Mouse (Mus musculus): ENCODE data around the gene Rere. TPM values are rescaled to one million over a fixed set of nuclear protein-coding genes. Genes with fewer than 3 reads are reported as not detected.

The Rere gene
- polyA plus RNA-seq, 1 experiment, result 3.5 TPM

DNA sequence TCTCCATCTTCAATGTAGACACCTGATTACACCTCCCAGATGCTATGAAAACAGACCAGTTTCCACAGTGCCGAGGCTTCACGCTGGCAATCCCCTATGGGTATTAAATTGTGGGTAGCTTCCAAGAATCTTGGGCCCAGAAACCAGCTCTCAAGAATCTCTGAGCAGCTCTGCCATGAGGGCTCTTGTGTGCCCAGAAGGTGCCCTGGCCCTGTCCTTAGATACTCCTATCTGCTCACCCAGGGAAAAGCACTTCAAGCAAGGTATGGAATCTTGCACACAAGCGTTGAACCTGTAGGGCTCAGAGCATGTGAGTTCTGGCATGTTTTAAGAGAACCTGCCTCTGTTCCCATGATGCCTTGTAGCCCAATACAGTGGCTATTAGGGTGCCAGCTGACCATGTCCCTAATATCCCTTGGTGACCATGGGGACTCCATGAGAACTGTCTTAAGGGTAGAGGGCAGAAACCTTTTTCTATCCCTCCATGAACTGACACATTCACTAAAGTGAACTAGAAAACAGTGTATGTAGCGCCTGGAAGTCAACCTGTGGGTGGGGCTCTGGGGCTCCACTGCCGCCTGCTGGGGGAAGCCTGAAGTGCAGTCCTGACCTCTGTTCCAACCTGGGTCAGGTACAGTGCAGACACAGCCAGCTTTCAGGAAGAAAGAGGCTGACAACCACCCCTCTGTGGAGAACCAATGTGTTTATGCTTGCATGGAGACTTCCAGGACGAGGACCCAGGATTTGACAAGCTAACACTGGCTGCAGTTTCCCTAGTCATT is 344.7 kb downstream of the Rere start:
- peaks cover 10% of the 10 kb centered on the region; the same call in 1 of the 2 replicates for H3K4me1 ChIP-seq (ENCODE audit: control insufficient read depth)
- H3K4me3 ChIP-seq (replicated peaks), result no peak overlapping the region
- no peaks in the 10 kb centered on the region for H3K9me3 ChIP-seq (ENCODE audit: control insufficient read depth, low read length)
- H3K36me3 ChIP-seq (ENCODE audit: control insufficient read depth), result peaks cover 4% of the 10 kb centered on the region; the same call in 1 of the 2 replicates
- no peaks in the 10 kb centered on the region; the same call in 1 of the 2 replicates for H3K27me3 ChIP-seq (ENCODE audit: control insufficient read depth)
- TF ChIP-seq GATA1 (IDR thresholded peaks at IDR 0.05; ENCODE audit: low read length) (no peak), TAL1 (IDR thresholded peaks at IDR 0.05; ENCODE audit: low read length) (no peak)

DNA sequence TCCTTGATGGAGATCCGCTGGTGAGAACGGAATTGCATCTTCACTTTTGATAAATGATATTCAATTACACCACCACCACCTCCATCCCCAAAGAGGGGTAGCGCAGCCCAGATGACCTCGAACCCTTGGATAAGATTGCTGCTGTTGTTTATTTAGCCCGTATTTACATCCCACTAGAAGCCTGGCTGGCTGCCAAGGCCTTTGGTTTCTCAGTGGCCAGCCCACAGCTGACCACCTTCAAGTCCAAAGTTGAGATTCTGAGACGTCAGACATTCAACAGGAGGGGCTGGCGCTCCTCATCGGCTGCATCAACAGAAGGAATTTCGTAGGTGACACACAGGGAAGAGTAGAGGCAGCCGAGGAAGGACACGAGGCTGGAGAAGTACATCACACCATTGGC is 347.8 kb downstream of the Rere start:
- Histone ChIP-seq H3K36me3 (ENCODE audit: control insufficient read depth) (no peaks in the 10 kb centered on the region), H3K9me3 (ENCODE audit: control insufficient read depth, low read length) (no peaks in the 10 kb centered on the region), H3K4me1 (ENCODE audit: control insufficient read depth) (peaks cover 10% of the 10 kb centered on the region; the same call in 1 of the 2 replicates), H3K27me3 (ENCODE audit: control insufficient read depth) (no peaks in the 10 kb centered on the region; the same call in 1 of the 2 replicates), H3K4me3 (replicated peaks) (no peak overlapping the region)
- TF ChIP-seq TAL1 (IDR thresholded peaks at IDR 0.05; ENCODE audit: low read length) (no peak), GATA1 (IDR thresholded peaks at IDR 0.05; ENCODE audit: low read length) (no peak)

DNA sequence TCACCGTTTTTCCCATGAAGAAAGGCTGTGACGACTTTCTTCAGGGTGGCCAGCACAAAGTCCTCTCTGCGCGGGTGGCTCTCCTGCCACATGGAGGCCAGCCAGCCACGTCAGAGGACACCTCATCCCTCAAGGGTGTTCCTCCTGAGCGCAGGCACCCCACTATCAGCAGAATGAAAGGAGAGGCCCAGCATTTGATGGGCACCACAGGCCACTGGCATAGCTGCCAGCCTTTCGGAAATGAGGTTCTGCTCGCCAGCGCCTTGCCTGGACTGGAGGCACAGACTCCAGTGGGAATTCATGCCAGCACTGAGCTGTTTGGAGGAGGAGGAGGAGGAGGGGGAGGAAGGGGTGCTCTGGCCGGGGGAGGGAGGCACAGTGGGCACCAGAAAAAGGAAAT is 354.1 kb downstream of the Rere start:
- TF ChIP-seq GATA1 (IDR thresholded peaks at IDR 0.05; ENCODE audit: low read length) (no peak), TAL1 (IDR thresholded peaks at IDR 0.05; ENCODE audit: low read length) (no peak)
- Histone ChIP-seq H3K27me3 (ENCODE audit: control insufficient read depth) (no peaks in the 10 kb centered on the region), H3K4me3 (replicated peaks) (no peak overlapping the region), H3K36me3 (ENCODE audit: control insufficient read depth) (no peaks in the 10 kb centered on the region), H3K4me1 (ENCODE audit: control insufficient read depth) (no peaks in the 10 kb centered on the region), H3K9me3 (ENCODE audit: control insufficient read depth, low read length) (no peaks in the 10 kb centered on the region)

DNA sequence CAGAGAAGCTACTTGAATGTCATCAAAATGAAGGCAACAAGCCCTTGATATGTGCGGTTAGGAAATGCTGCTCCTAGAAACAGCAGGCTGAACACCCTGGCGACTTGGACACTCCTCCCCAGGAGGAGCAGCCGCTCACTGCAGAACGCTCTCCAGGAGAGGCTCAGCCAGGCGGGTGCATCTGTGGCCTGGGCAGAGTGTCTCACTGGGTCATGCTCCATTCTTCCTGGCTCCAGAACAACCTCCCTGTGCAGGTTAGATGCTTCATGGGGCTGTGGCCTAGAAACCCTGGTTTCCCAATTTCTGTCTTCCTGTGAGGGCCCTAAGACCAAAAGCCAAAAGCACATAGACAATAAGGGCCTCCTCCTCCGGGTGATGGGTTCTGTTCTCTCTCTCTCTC is 355.2 kb downstream of the Rere start:
- Histone ChIP-seq H3K9me3 (ENCODE audit: control insufficient read depth, low read length) (no peaks in the 10 kb centered on the region), H3K27me3 (ENCODE audit: control insufficient read depth) (no peaks in the 10 kb centered on the region)
- no peak for TF ChIP-seq GATA1 (IDR thresholded peaks at IDR 0.05; ENCODE audit: low read length)
- TF ChIP-seq TAL1 (IDR thresholded peaks at IDR 0.05; ENCODE audit: low read length), result no peak

DNA sequence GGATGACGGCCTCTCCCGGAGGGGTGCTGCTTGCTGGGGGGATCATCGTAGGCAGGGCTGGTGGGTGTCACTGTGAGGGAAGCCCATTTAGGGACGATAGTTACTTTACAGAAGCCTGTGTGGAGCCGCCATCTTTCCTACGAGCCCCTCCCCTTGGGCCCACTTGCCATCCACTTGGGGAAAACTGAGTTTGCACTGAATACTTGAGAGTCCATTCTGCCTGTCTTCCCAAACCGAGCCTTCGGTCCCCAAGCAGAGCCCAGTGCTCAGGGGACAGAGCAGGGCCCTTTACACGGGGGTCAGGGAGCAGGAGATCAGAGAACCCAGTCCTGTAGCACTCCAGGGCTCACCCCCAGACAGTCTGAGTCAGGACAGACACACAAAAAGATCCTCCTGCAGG is 362.9 kb downstream of the Rere start:
- Histone ChIP-seq H3K27me3 (ENCODE audit: control insufficient read depth) (no peaks in the 10 kb centered on the region), H3K4me3 (replicated peaks) (no peak overlapping the region), H3K4me1 (ENCODE audit: control insufficient read depth) (peaks cover 14% of the 10 kb centered on the region), H3K9me3 (ENCODE audit: control insufficient read depth, low read length) (no peaks in the 10 kb centered on the region), H3K36me3 (ENCODE audit: control insufficient read depth) (no peaks in the 10 kb centered on the region)
- TF ChIP-seq GATA1 (IDR thresholded peaks at IDR 0.05; ENCODE audit: low read length), result no peak
- TF ChIP-seq TAL1 (IDR thresholded peaks at IDR 0.05; ENCODE audit: low read length), result no peak

More for the DNA sequence above, 355.2 kb downstream of the Rere start:
- Histone ChIP-seq H3K4me1 (ENCODE audit: control insufficient read depth) (no peaks in the 10 kb centered on the region), H3K4me3 (replicated peaks) (no peak overlapping the region), H3K36me3 (ENCODE audit: control insufficient read depth) (no peaks in the 10 kb centered on the region)

DNA sequence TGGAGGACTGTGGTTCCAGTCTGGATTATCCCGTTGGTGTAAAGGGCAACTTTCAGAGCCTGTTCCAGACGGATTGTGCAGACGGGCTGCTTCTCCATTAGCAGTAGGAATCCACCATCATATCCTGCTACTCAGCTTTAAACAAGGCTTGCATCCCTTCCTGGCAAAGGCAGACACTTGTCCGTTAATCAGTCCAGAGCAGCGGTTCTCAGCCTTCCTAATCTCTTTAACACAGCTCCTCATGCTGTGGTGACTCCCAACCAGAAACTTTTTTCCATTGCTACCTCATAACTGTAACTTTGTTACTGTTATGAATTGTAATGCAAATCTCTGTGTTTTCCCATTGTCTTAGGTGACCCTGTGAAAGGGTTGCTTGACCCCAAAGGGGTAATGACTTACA is 367.9 kb downstream of the Rere start:
- H3K27me3 ChIP-seq (ENCODE audit: control insufficient read depth), result peaks cover 21% of the 10 kb centered on the region
- H3K36me3 ChIP-seq (ENCODE audit: control insufficient read depth), result no peaks in the 10 kb centered on the region
- peak overlapping the region; percentile 13 for H3K4me3 ChIP-seq (replicated peaks)
- TF ChIP-seq GATA1 (IDR thresholded peaks at IDR 0.05; ENCODE audit: low read length), result no peak
- peak; percentile 69 for TF ChIP-seq TAL1 (IDR thresholded peaks at IDR 0.05; ENCODE audit: low read length)
- peaks cover 32% of the 10 kb centered on the region for H3K4me1 ChIP-seq (ENCODE audit: control insufficient read depth)
- peaks cover 4% of the 10 kb centered on the region; the same call in 1 of the 2 replicates for H3K9me3 ChIP-seq (ENCODE audit: control insufficient read depth, low read length)

DNA sequence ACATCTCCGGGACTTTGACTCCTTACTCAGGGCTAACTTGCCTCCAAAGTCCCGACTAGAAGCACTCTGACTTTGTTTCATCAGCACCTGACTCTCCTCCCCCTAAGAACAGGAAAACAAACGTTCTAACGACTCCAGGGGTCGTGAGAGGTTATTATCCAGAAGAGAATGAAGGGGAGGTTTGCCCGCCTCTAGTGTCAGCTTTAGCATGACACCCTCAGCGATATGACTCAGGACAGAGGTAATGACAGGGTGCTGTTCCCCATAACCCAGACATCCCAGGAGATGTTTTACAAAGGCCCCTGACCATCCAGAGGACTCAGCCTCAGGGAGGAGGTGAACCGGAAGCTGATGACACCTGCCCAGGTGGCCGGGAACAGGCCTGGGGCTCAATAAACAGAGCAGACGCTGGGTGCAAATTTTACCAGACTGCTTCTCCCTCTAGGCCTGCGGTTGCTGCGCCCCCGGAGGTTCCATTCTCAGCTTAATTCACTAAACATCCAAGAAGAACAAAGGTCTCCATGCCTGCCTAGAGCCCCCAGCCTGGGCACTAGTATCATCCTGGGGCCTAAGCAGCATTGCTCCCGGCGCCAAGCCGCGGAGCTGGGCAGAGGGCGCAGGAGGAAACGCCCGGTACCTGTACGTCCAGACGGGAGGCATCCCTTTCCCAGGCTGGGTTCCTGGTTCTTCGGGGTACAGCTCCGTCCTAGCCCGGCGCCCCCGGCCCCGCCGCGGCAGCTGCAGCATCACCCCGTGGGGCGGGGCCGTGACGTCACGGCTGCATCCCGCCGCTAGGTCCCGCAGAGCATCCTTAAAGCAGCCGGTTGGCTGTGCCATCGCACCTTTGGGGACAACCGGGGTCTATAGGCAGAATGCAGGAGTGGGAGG is 370.2 kb downstream of the Rere start, which contains the start of gene Slc45a1:
Gene Slc45a1 (minus strand): TSS at position 785 of the 888 bp plus-strand sequence.
- Histone ChIP-seq H3K27me3 (ENCODE audit: control insufficient read depth) (peaks cover 24% of the 10 kb centered on the region), H3K36me3 (ENCODE audit: control insufficient read depth) (no peaks in the 10 kb centered on the region), H3K9me3 (ENCODE audit: control insufficient read depth, low read length) (peaks cover 4% of the 10 kb centered on the region; the same call in 1 of the 2 replicates), H3K4me3 (replicated peaks) (no peak within 1 kb of the TSS), H3K4me1 (ENCODE audit: control insufficient read depth) (peaks cover 34% of the 10 kb centered on the region)
- TF ChIP-seq GATA1 (IDR thresholded peaks at IDR 0.05; ENCODE audit: low read length), result no peak
- no peak for TF ChIP-seq TAL1 (IDR thresholded peaks at IDR 0.05; ENCODE audit: low read length)

DNA sequence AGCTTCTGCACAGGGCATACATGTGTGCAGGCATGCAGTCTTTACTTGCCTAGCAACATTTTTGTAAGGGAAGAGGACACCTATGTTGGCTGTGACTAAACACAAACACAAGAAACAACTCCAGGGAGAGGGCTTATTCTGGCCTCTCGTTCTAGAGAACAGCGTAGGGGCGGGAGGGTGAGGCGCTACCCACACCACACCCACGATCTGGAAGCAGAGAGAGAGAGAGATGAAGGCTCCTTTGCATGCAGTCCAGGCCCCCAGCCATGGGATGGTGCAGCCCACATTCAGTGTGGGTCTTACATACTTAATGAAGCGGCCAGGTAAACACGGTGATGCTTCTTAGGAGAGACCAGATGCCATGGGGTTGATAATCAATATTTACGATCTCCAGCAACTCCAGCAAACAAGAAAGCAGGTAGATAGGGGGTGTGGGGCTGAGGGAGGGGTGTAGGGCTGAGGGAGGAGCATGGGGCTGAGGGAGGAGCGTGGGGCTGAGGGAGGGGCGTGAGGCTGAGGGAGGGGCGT is 371.7 kb downstream of the Rere start:
- peaks cover 4% of the 10 kb centered on the region; the same call in 1 of the 2 replicates for H3K9me3 ChIP-seq (ENCODE audit: control insufficient read depth, low read length)
- H3K4me3 ChIP-seq (replicated peaks), result no peak overlapping the region
- TF ChIP-seq GATA1 (IDR thresholded peaks at IDR 0.05; ENCODE audit: low read length) (no peak), TAL1 (IDR thresholded peaks at IDR 0.05; ENCODE audit: low read length) (no peak)
- no peaks in the 10 kb centered on the region for H3K36me3 ChIP-seq (ENCODE audit: control insufficient read depth)
- H3K4me1 ChIP-seq (ENCODE audit: control insufficient read depth), result peaks cover 34% of the 10 kb centered on the region
- H3K27me3 ChIP-seq (ENCODE audit: control insufficient read depth), result peaks cover 24% of the 10 kb centered on the region

Measured in erythroblast, embryonic 14.5 days (primary cell).